In the genomic region with DNA sequence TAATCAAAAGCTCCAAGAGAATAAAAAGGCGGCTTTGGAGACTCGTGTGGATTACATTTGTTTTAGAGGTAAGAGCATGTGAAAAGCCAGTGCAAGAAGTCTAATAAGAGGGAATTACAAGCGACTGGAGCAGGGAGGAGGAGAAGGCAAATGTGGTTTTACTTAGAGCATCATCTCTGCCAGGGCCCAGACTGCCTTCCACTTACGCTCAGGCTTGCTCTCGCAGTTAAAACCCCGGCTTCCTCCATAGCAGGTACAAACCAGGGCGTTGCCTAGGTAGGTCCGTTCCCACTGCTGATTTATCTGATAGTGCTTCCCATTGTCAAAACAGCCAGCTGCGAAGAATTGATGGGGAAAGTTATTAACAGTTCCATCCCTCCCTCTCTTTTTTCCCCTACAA, we compare ENCODE assay signal across 10 mouse cellular contexts. TPM values are rescaled to one million over a fixed set of nuclear protein-coding genes. Genes with fewer than 3 reads are reported as not detected.
DNase-seq lines count a peak whose midpoint lies in the region; ATAC-seq and TF ChIP-seq lines count a peak whose summit lies in the region.
"Had no signal": no experiment of that assay in that cellular context is flagged by ENCODE, and none has a peak within 500 bp of the region (broad histone marks: within the 10 kb centered on the region; RNA-seq: fewer than 3 reads in every experiment).

No protein-coding gene starts in this region.

- TF ChIP-seq CTCF in midbrain, postnatal 0 days (IDR thresholded peaks at IDR 0.05): no peak

- no peak for ATAC-seq in midbrain, postnatal 0 days (ENCODE audit: low FRiP score)
- no peak for ATAC-seq in limb, embryonic 12.5 days (ENCODE audit: insufficient number of reproducible peaks, insufficient read depth, low FRiP score, low TSS enrichment, low read depth)
- ATAC-seq in stomach, embryonic 16.5 days (ENCODE audit: insufficient read depth, low FRiP score): no peak

- peak overlapping the region; percentile 79 for H3K4me3 ChIP-seq in midbrain, embryonic 10.5 days
- no peak overlapping the region for H3K4me3 ChIP-seq in midbrain, postnatal 0 days (ENCODE audit: low read depth, low read length)
- H3K4me3 ChIP-seq in limb, embryonic 12.5 days (replicated peaks): peak overlapping the region; percentile 71
- peak overlapping the region; percentile 75 for H3K4me3 ChIP-seq in stomach, embryonic 16.5 days (replicated peaks; ENCODE audit: low read length)

- H3K27me3 ChIP-seq in midbrain, embryonic 10.5 days (ENCODE audit: low read depth, poor library complexity, severe bottlenecking): peaks cover 7% of the 10 kb centered on the region; the same call in 1 of the 2 replicates
- H3K27me3 ChIP-seq in midbrain, postnatal 0 days (ENCODE audit: insufficient read depth, low read length): peaks cover 18% of the 10 kb centered on the region
- H3K27me3 ChIP-seq in limb, embryonic 12.5 days: no peaks in the 10 kb centered on the region
- H3K27me3 ChIP-seq in stomach, embryonic 16.5 days (ENCODE audit: control insufficient read depth, insufficient read depth, low read length): no peaks in the 10 kb centered on the region

- peak overlapping the region; percentile 59; the same call in 1 of the 2 replicates for H3K27ac ChIP-seq in midbrain, embryonic 10.5 days (replicated peaks)
- no peak overlapping the region for H3K27ac ChIP-seq in midbrain, postnatal 0 days (ENCODE audit: low read depth, low read length)
- peak overlapping the region; percentile 72; the same call in 1 of the 2 replicates for H3K27ac ChIP-seq in limb, embryonic 12.5 days
- no peak overlapping the region for H3K27ac ChIP-seq in stomach, embryonic 16.5 days (ENCODE audit: low read length)
- H3K27ac ChIP-seq: macrophage had no signal

- H3K4me1 ChIP-seq in midbrain, embryonic 10.5 days: peaks cover 29% of the 10 kb centered on the region
- H3K4me1 ChIP-seq in midbrain, postnatal 0 days (ENCODE audit: insufficient read depth, low read length): no peaks in the 10 kb centered on the region
- peaks cover 26% of the 10 kb centered on the region for H3K4me1 ChIP-seq in limb, embryonic 12.5 days (replicated peaks)
- H3K4me1 ChIP-seq in stomach, embryonic 16.5 days (ENCODE audit: control insufficient read depth, insufficient read depth, low read length): peaks cover 8% of the 10 kb centered on the region; the same call in 1 of the 2 replicates

- no peaks in the 10 kb centered on the region for H3K9me3 ChIP-seq in midbrain, embryonic 10.5 days (replicated peaks)
- H3K9me3 ChIP-seq in midbrain, postnatal 0 days (ENCODE audit: low read length): no peaks in the 10 kb centered on the region
- no peaks in the 10 kb centered on the region for H3K9me3 ChIP-seq in limb, embryonic 12.5 days
- no peaks in the 10 kb centered on the region for H3K9me3 ChIP-seq in stomach, embryonic 16.5 days (replicated peaks; ENCODE audit: control insufficient read depth, low read length)

- 46% methylated on average over 9 of the region's 9 CpGs for WGBS in midbrain, embryonic 10.5 days
- 54% methylated on average over 9 of the region's 9 CpGs for WGBS in midbrain, postnatal 0 days
- 10% methylated on average over 9 of the region's 9 CpGs for WGBS in limb, embryonic 12.5 days
- 21% methylated on average over 9 of the region's 9 CpGs for WGBS in stomach, embryonic 16.5 days

- no peak overlapping the region for H3K9ac ChIP-seq in midbrain, postnatal 0 days (replicated peaks; ENCODE audit: low read length, poor library complexity, severe bottlenecking)
- H3K9ac ChIP-seq in limb, embryonic 12.5 days (replicated peaks): peak overlapping the region; percentile 50
- H3K9ac ChIP-seq in stomach, embryonic 16.5 days (ENCODE audit: low read length): peak overlapping the region; percentile 50

- peak; percentile 44 for DNase-seq in embryo, embryonic 10 days (ENCODE audit: low spot score)
- no peak for DNase-seq in embryo, embryonic 9.5 days (ENCODE audit: extremely low spot score)
- DNase-seq in midbrain, embryonic 10.5 days (ENCODE audit: low spot score): no peak
- no peak for DNase-seq in midbrain, postnatal 0 days (ENCODE audit: low spot score)
- DNase-seq in cerebellum, postnatal 10 days: no peak
- no peak for DNase-seq in adrenal gland, postnatal 25 days
- DNase-seq: adrenal gland, postnatal 36 days had no signal

- H3K36me3 ChIP-seq in midbrain, embryonic 10.5 days: peaks cover 42% of the 10 kb centered on the region
- H3K36me3 ChIP-seq in midbrain, postnatal 0 days (ENCODE audit: insufficient read depth, low read length): no peaks in the 10 kb centered on the region
- H3K36me3 ChIP-seq in limb, embryonic 12.5 days: peaks cover 47% of the 10 kb centered on the region
- no peaks in the 10 kb centered on the region for H3K36me3 ChIP-seq in stomach, embryonic 16.5 days (ENCODE audit: control insufficient read depth, insufficient read depth, low read length)

- no peak overlapping the region for H3K4me2 ChIP-seq in midbrain, postnatal 0 days (ENCODE audit: low read depth, low read length, poor library complexity, severe bottlenecking)
- peak overlapping the region; percentile 91 for H3K4me2 ChIP-seq in limb, embryonic 12.5 days
- peak overlapping the region; percentile 71 for H3K4me2 ChIP-seq in stomach, embryonic 16.5 days (ENCODE audit: low read depth, low read length)

RNA-seq across cellular contexts. Expression of a gene that starts 1.7 kb away (rescaled TPM):
- 84.4 and 89.0 TPM in 2 replicates for polyA plus RNA-seq in midbrain, embryonic 10.5 days (2016; fragmentation: Nextera tagmentation; extraction: Ambion mirVana)
- total RNA-seq in midbrain, postnatal 0 days (2014; rRNA removed): 71.1 and 101 TPM in 2 replicates
- polyA plus RNA-seq in midbrain, postnatal 0 days (2015; fragmentation: Nextera tagmentation; extraction: Ambion mirVana): 22.5 and 25.9 TPM in 2 replicates
- polyA plus RNA-seq in limb, embryonic 12.5 days (2016; fragmentation: Nextera tagmentation; extraction: Ambion mirVana): 187 and 197 TPM in 2 replicates
- polyA plus RNA-seq in stomach, embryonic 16.5 days (2015; fragmentation: Nextera tagmentation; extraction: Ambion mirVana): 183 and 217 TPM in 2 replicates
- total RNA-seq in adrenal gland, postnatal 25 days (2021): 26.8 and 42.6 TPM in 2 replicates

Comparison
In these comparisons a context has a peak if more than half of its experiments do, and no peak if none do; other contexts are left out.
1. H3K27ac ChIP-seq: peak in midbrain, embryonic 10.5 days (single experiment) and limb, embryonic 12.5 days (single experiment); none in midbrain, postnatal 0 days (single experiment) and stomach, embryonic 16.5 days (single experiment).